Mouse (Mus musculus): ENCODE results near the gene Olfr1037. TPM values are rescaled to one million over a fixed set of nuclear protein-coding genes. Genes with fewer than 3 reads are reported as not detected.

Gene Olfr1037
- polyA plus RNA-seq, 1 experiment from 2014 or later, result not detected

Other genes with a start within 250 kb of the Olfr1037 start
- gene Olfr1019, start 241.9 kb downstream of the Olfr1037 start, polyA plus RNA-seq (2014; fragmentation: Nextera tagmentation; extraction: Ambion mirVana), result not detected in 2 replicates
- not detected in 2 replicates for gene Olfr1020, start 240.4 kb downstream of the Olfr1037 start, polyA plus RNA-seq (2014; fragmentation: Nextera tagmentation; extraction: Ambion mirVana)
- gene Olfr1022, start 218.8 kb downstream of the Olfr1037 start, polyA plus RNA-seq (2014; fragmentation: Nextera tagmentation; extraction: Ambion mirVana), result not detected in 2 replicates
- not detected in 2 replicates for gene Olfr1023, start 201.7 kb downstream of the Olfr1037 start, polyA plus RNA-seq (2014; fragmentation: Nextera tagmentation; extraction: Ambion mirVana)
- gene Olfr1024, start 182.3 kb downstream of the Olfr1037 start, polyA plus RNA-seq (2014; fragmentation: Nextera tagmentation; extraction: Ambion mirVana), result not detected in 2 replicates
- not detected in 2 replicates for gene Olfr1025-ps1, start 172.2 kb downstream of the Olfr1037 start, polyA plus RNA-seq (2014; fragmentation: Nextera tagmentation; extraction: Ambion mirVana)
- gene Olfr1026, start 165.8 kb downstream of the Olfr1037 start, polyA plus RNA-seq (2014; fragmentation: Nextera tagmentation; extraction: Ambion mirVana), result not detected in 2 replicates
- not detected in 2 replicates for gene Olfr1028, start 136.9 kb downstream of the Olfr1037 start, polyA plus RNA-seq (2014; fragmentation: Nextera tagmentation; extraction: Ambion mirVana)
- gene Olfr1029, start 113.5 kb downstream of the Olfr1037 start, polyA plus RNA-seq (2014; fragmentation: Nextera tagmentation; extraction: Ambion mirVana), result not detected in 2 replicates
- not detected in 2 replicates for gene Olfr1030, start 108.1 kb downstream of the Olfr1037 start, polyA plus RNA-seq (2014; fragmentation: Nextera tagmentation; extraction: Ambion mirVana)
- not detected in 2 replicates for gene Olfr1031, start 97.1 kb downstream of the Olfr1037 start, polyA plus RNA-seq (2014; fragmentation: Nextera tagmentation; extraction: Ambion mirVana)
- gene Olfr1032, start 81.8 kb downstream of the Olfr1037 start, polyA plus RNA-seq (2014; fragmentation: Nextera tagmentation; extraction: Ambion mirVana), result not detected in 2 replicates
- 1.3 and 3.2 TPM in 2 replicates for gene Olfr1033, start 66.8 kb downstream of the Olfr1037 start, polyA plus RNA-seq (2014; fragmentation: Nextera tagmentation; extraction: Ambion mirVana)
- gene Olfr1034, start 41.5 kb downstream of the Olfr1037 start, polyA plus RNA-seq (2014; fragmentation: Nextera tagmentation; extraction: Ambion mirVana), result 0.17 TPM in 1 of 2 replicates, not detected in the other
- gene Olfr1036, start 13.4 kb downstream of the Olfr1037 start, polyA plus RNA-seq (2014; fragmentation: Nextera tagmentation; extraction: Ambion mirVana), result not detected in 2 replicates
- not detected in 2 replicates for gene Olfr1039, start 48.5 kb upstream of the Olfr1037 start, polyA plus RNA-seq (2014; fragmentation: Nextera tagmentation; extraction: Ambion mirVana)
- gene Olfr1040, start 59.3 kb upstream of the Olfr1037 start, polyA plus RNA-seq (2014; fragmentation: Nextera tagmentation; extraction: Ambion mirVana), result not detected in 2 replicates
- not detected in 2 replicates for gene Olfr1042, start 74.5 kb upstream of the Olfr1037 start, polyA plus RNA-seq (2014; fragmentation: Nextera tagmentation; extraction: Ambion mirVana)
- not detected in 2 replicates for gene Olfr1043, start 80.1 kb upstream of the Olfr1037 start, polyA plus RNA-seq (2014; fragmentation: Nextera tagmentation; extraction: Ambion mirVana)
- not detected in 2 replicates for gene Olfr1044, start 90.4 kb upstream of the Olfr1037 start, polyA plus RNA-seq (2014; fragmentation: Nextera tagmentation; extraction: Ambion mirVana)
- gene Olfr52, start 98.3 kb upstream of the Olfr1037 start, polyA plus RNA-seq (2014; fragmentation: Nextera tagmentation; extraction: Ambion mirVana), result not detected in 2 replicates
- not detected in 2 replicates for gene Olfr1045, start 115.6 kb upstream of the Olfr1037 start, polyA plus RNA-seq (2014; fragmentation: Nextera tagmentation; extraction: Ambion mirVana)
- not detected in 2 replicates for gene Olfr1046, start 131.9 kb upstream of the Olfr1037 start, polyA plus RNA-seq (2014; fragmentation: Nextera tagmentation; extraction: Ambion mirVana)
- gene Olfr1047, start 144.0 kb upstream of the Olfr1037 start, polyA plus RNA-seq (2014; fragmentation: Nextera tagmentation; extraction: Ambion mirVana), result not detected in 2 replicates
- not detected in 2 replicates for gene Olfr1048, start 152.9 kb upstream of the Olfr1037 start, polyA plus RNA-seq (2014; fragmentation: Nextera tagmentation; extraction: Ambion mirVana)
- gene Olfr1049, start 170.9 kb upstream of the Olfr1037 start, polyA plus RNA-seq (2014; fragmentation: Nextera tagmentation; extraction: Ambion mirVana), result not detected in 2 replicates
- not detected in 2 replicates for gene Olfr1051, start 191.7 kb upstream of the Olfr1037 start, polyA plus RNA-seq (2014; fragmentation: Nextera tagmentation; extraction: Ambion mirVana)
- gene Olfr1052, start 205.1 kb upstream of the Olfr1037 start, polyA plus RNA-seq (2014; fragmentation: Nextera tagmentation; extraction: Ambion mirVana), result not detected in 2 replicates
- not detected in 2 replicates for gene Olfr1053, start 227.9 kb upstream of the Olfr1037 start, polyA plus RNA-seq (2014; fragmentation: Nextera tagmentation; extraction: Ambion mirVana)
- gene Olfr1054, start 248.0 kb upstream of the Olfr1037 start, polyA plus RNA-seq (2014; fragmentation: Nextera tagmentation; extraction: Ambion mirVana), result not detected in 2 replicates